Mouse (Mus musculus) cerebellum, postnatal 10 days (tissue): ENCODE data around the gene Pkp3.
A peak's percentile ranks its signal among the peaks of the same experiment; 100 is the strongest.
"Not testable (repeated sequence)": the region's sequence is repeated elsewhere in the genome, so short reads cannot be mapped to it uniquely, and the experiment has no call there.

Experiments
- DNase-seq, 2 experiments: peaks; one replicate each; pipeline ENCODE4 v3.0.0; 2021; ENCODE audit warnings: mixed read lengths in 2 of 2

The Pkp3 gene

DNA sequence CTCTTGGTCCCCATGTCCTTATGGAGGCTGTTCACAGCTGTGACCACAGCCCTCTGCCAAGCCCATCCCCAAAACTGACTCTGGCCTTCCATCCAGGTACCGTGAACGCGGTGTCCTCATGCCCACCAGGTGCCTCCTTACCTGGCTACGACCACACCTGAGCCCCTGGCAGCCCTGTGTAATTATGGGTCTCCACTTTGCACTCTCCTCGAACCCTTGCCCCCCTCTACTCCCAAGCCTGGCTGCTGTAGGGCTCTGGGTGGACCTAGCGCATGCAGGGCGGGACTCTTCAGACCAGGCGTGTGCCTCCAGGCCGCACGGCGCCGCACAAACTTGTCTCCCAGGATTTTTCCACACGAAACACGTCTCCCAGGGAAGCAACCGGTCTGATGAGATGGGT lies at the start of gene Pkp3:
Gene Pkp3 (plus strand): TSS at position 378 of the 400 bp plus-strand sequence.
- DNase-seq: no peak

DNA sequence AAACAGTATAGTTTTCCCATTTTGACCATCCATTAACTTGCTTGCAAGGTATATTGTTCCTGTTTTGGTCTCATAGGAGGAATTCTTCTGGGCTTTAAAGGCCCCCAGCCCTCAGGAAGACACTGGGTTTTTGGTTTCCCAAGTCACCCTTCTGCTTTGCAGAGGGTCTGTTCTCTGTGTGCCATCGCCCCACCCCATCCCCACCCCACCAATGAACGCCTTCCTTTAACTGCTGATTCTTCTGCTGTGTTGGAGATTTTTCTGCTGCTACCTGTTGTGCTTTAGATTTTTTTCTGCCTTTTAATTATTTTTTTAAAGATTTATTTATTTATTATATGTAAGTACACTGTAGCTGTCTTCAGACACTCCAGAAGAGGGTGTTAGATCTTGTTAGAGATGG lies 49.2 kb upstream of the Pkp3 start, which contains the start of gene Gm17387:
Gene Gm17387 (plus strand): TSS at position 301 of the 400 bp plus-strand sequence.
- no peak for DNase-seq

DNA sequence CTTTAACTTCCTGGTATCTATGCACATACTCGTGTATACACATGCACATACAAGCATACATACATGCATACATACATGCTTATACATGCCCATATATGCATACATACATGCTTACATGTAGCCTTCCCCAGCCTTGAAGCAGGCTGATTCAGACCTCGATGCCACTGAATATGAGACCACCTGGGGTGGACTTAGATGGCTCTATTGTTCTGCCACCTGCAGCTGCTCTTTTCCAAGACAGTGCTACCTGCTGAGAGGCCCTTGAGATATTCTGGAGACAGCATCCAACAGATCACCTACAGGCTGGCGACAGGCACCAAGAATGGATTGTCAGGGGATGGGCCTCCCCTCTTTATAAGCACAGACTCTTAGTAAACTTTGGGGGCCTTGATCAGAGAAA lies 47.6 kb upstream of the Pkp3 start:
- no peak for DNase-seq

DNA sequence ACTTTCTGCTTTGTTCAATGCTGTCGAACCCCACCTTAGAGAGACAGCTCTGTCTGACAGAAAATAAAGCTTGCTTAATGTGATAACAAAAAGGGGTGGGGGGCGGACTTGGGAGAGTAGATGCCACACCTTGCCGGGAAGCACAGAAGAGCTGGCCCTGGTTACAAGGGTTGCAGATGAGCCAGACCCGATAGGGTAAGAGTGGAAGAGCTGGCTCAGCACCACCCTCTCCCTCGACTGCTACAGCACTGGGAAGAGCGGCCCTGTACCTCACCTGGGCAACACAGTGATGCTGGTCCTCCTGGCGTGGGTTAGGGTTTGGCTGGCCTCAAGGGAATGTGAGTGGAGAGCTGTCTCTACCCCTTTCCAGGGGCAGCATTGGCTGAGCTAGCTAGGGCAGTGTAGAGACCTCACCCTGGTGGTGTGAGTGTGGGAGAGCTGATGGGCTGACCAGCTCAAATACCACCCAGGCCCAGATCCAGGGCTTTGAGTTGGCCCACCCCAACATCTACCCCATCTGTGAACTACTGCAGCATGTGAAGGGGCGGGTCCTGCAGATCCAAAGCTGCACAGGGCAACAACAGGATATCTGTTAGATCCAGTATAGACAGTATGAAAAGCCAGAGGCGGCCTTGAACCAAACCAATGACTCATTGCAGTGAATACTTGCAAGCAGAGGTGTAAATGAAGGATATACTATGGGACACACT lies 45.4 kb upstream of the Pkp3 start:
- DNase-seq: no peak

DNA sequence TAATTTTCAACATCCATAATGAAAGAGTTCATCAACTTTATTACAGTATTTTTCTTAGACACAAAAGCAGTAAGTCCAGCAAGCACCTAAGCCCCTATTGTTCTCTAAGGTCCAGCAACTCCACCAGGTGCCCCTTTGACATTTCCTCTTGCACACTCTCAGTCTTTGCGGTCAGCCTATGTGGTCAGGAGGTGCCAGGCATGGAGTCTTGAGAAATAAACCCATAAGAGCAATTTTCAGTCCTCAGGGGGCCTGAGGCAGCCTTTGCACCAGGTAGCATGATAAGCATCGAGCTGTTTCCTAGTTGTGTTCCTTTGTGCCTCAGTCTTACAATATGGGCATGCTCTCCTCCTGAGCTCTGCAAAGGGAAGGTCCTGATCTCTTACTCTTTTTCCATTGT lies 41.4 kb upstream of the Pkp3 start:
- DNase-seq: not testable (repeated sequence)

DNA sequence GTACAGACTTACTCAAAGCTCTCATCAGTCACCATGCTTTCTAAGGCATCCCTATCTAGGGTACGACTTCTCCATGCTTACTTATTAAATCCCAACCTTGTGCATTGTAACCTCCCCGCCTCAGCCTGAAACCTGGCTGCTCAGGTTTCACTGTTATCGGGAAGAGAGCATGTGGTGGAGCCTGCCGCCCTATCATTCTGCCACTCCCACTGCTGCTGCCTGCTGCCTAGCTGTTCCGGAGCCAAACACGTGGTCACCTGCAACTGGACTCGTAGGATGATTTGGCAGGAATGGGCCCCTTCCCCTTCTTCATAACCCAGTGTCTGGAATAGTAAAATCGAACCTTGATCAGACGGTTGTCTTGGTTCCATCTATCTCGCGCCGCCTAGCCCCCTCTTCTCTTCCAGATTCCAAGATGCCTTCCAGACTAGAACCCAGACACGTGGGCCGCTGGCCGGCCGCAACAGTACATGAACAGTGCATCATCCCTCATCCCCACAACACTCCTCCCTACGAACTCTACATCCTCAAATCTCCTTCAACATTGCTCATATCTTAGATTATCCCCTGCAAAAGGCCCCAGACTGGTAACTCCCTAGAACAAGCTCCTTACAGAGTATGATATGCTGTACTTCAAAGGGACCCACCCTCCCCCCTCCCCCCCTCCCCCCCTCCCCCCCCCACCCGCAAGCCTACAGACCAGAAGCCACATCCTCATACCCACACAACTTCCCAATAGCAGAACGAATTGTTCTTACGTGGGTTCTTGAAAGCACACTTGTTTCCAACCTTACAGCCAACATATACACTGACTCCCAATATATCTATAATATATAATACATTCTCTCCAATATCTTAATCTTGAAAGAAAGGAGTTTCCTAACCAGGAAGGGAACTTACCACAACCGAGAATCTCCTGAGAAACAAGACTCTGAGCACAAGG lies 39.7 kb upstream of the Pkp3 start:
- DNase-seq: no peak

DNA sequence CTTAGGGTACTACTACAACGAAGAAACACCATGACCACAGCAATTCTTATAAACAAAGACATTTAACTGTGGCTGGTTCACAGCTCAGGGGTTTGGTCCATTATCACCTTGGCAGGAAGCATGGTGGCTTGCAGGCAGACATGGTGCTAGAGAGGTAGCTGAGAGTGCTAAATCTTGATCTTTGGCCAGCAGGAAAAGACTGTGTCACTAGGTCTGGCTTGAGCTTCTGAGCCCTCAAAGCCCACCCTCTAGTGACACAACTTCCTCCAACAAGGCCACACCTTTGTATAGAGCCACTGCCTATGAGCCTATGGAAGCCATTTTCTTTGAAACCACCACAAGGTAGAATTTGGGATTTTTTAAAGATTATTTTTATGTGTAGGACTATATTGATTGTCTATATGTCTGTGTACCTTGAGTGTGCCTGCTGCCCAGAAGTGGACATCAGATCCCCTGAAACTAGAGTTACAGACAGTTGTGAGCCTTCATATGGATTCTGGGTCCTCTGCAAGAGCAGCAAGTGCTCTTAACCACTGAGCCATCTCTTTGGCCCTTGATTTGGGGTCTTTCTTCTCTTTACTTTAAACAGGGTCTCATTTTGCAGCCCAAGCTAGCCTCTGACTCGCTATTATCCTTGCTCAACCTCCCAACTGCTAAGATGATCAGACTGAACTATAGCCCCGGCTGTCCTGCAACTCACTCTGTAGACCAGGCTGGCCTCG lies 38.5 kb upstream of the Pkp3 start:
- no peak for DNase-seq

DNA sequence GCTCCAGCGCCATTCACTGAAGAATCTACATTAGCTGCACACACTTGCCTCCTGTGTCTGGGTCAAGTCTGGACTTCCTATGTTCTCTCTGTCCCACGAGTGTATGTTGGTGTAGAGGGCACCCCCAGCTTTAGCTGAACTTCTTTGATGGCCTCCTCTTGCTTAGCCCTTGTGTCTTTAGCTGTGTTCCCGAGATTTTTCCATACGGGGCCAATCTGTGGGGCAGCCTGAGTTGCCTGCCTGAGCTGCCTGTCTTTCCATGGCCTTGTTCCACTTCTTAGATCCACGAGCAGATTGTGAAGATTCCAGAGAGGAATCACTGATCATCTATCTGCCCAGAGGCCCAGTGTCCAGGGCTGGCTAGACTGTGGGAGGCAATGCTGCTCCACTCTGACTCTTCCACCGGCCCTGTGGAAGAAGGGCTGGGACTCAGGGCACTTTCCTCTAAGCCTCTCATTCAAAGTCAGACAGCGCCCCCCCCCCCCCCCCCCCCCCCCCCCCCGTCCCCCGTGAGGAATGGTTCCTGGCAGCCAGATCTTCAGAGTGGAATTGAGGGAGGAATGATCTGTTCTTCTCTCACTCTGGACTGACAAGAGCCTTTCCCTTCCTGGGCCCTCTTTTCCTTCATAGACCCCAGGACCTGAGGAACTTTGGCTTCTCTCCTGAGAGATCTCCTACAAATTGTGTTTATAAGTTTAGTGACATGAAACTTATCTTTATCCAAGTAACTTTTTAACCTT lies 37.0 kb upstream of the Pkp3 start:
- no peak for DNase-seq

DNA sequence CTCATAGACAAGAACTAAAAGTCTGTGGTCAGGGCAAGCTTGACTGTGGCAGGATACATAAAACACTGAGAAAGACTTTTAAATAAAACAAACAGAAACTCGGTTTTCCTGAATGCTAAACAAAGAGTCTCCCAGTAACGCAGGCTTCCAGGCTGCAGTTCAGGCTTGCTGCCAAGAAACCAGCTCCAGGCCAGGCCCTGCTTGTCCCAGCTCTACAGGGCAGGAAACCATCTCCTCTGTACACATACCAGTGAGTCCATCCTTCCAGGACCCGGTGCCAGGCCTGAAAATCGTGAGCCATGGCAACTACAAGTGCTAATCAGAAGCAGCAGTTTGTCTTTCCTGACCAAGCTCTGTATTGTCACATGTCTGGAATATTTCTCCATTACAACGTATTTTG lies 36.4 kb upstream of the Pkp3 start:
- DNase-seq: peak; percentile 75 to 85

DNA sequence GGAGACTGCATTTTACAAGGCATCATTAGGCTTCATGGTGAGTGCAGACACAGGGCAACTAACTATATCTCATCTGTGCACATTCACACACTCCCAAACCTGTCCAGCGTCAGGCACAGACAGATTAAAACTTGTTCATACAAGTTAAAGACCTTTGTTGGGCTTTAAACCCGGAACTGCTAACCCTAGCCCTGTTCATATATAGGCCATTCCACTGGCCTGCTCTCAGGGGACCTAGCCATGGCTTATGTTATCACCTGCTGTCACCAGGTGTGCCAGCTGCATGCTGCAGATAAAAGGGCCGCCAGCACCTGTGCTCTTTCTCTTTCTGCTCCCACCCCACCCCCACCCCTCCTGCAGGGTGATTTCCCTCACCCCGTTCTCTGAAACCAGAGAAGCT lies 35.5 kb upstream of the Pkp3 start:
- DNase-seq: no peak

DNA sequence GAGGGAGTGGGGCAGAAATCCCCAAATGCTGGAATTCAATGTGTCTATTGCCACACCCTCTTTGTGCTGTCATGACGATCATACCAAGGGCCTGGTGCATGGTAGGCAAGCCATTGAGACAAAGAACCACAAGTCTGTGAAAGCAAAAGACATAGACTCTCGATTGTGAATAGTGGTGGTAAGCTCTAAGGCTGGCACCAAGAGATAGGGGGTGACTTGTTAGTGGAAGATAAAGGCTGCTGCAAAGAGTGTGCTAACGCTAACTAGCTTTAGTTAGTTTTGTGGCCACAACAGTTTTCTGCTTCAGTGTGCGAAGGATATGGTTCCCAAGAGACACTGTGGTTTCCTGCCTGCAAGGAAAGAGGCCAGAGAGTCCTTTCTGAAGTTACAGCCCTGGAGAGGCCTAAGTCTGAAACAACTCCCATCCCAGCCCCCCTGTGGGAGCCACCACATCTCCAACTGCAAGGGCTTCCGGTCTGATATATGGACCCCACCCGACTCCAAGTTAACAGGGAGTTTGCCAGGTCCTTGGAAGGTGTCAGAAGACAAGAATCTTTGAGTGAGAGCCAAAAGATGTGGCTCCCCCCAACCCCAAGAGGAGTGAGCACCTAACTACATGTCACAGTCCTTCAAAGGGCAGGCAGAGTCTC lies 31.0 kb upstream of the Pkp3 start:
- DNase-seq: no peak

DNA sequence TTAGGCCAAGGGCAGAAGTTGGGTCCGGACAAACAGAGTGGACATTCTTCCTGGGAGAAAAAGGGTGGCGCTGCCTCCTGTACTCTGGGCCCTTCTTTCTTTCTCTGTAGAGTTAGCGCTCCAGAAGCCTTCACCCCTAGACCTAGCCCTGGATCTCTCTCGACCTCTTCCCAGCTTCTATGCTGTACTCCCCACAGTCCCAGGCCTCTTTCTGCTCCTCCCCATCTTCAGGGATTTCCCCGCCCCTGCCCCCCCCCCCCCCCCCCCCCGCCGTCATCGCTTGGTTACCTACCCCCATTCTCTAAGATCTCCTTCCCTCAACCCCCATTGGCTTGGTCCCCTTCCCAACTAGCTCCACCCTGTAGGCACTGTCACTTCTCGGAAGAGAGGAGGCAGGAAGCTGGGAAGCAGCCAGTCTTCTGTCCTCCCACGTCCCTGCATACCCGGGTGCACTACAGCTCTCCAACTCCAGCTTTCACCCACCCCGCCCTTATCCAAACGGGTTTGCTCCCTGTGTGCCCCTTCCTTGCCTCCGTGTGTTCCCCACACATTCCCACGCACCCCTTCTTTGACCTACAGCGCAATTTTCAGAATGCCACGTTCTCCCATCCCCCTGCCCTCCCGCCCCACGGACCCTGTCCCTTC lies 30.3 kb upstream of the Pkp3 start:
- DNase-seq: peak; percentile 78 to 80

DNA sequence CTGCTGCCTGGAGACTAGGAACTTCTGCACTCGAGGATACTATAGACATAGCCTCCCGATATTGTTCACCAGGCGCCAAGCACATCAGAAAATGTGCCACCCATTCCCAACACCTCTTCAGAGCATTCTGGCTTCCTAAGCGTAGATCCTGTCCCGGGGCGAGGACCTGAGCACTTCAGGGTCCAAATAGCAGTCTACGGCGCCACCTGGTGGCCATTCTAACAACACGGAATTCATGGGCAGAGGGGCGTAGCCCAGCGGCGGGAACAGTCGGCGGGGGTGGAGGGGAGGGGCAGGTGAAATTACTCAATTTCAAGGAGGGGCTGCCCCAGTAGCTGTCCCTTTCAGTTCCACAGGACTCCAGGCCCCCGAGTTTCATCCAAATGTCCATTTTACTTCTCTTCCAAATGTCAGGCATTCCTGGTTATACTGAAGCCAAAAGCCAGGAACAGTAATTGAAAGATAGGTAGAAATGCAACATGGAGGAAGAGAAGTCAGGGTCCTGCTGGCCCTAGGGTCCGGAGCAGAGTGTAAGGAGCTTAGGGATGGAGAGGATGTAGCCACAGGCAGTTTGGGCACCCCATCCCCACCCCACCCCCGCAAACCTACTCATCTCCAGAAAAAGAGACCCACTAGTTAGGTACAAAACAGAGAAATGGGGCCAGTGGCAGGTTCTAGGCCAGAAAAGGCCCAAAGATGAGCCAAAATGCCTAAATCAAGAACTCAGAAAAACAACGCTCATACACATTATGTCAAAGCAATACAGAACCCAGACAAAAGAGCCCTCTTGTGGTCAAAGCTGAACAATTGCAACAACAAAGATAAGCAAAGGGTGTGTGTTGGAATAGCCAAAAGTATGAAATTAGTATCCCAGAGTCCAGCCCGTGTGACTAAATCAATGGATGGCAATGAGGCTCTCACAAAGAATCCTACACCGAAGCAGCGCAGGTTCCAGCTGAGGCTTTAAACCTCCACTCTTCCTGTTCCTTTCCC lies 29.5 kb upstream of the Pkp3 start:
- DNase-seq: peak; percentile 96 to 97

DNA sequence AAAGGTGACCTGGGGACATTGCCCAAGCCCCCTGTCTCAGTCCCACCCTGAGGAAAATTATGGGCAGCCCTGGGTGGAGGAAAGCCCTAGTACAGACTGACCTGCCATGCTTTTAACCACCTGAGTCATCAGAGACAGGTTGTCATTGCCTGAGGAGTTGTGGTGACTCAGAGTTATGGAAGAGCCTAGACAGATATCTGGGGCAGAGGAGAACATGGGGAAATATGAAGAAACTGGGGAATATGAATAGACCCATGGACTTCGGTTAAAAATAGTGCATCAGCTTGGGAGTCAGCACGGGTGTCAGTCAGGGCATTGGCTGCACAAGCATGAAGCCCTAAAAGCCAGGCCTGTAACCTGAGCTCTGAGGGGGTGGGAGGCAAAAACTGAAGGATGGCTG lies 28.7 kb upstream of the Pkp3 start:
- no peak for DNase-seq

DNA sequence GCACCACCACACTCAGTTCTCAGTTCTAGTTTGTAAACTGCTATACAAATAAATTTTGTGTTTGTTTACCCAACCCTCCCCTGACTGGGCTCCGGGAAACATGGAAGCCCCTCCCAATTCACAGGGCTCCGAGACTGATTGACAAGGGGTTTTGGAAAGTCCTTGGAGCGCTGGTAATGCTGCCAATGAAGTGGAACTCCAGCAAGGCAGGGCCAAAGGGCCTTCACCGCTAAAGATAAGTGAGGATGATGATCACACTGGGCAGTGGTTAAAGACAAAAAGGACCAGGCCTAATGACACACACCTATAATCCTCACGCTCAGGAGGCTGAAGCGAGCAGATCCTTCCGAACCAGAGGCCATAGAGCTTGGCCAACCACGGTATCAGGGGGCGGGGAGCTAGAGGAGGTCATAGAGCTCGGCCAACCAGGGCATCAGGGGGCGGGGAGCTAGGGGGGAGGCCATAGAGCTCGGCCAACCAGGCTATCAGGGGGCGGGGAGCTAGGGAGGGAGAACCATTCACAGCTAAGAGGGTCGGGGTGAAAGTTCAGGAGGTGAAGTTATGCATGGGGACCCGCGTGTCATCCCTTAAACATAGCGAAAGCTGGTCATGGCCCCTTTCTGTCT lies 26.8 kb upstream of the Pkp3 start:
- no peak for DNase-seq

DNA sequence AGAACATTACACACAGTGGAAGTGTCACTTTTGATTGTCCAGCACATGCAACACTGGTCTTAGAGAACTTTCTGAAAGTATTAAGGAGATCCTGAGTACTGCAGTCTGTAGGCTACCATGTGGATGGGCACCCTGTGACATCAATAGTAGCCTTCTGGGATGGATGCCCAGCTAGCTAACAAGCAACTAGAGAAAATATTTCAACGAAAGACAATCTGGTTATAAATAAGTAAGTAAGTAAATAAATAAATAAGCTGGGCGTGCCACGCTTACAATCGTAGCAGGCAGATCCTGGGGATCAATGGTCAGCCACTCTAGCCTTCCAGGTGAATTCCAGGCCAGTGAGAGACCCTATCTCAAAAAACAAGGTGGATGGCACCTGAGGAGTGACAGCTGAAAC lies 26.0 kb upstream of the Pkp3 start:
- no peak for DNase-seq

DNA sequence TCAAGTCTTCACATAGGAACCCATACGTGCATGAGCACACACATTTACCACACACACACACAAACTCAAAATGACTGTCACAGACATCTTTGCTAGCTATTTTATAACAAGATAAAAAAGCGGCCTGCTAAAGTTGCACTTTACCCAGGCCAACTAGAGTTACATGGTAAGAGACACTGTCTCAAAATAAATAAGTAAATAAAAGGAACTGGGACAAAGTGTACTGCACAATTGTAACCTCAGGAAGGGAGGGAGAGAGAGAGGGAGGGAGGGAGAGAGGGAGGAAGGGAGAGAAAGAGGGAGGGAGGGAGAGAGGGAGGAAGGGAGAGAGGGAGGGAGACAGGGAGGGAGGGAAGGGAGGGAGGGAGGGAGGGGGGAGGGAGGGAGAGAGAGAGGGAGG lies 25.6 kb upstream of the Pkp3 start:
- no peak for DNase-seq

DNA sequence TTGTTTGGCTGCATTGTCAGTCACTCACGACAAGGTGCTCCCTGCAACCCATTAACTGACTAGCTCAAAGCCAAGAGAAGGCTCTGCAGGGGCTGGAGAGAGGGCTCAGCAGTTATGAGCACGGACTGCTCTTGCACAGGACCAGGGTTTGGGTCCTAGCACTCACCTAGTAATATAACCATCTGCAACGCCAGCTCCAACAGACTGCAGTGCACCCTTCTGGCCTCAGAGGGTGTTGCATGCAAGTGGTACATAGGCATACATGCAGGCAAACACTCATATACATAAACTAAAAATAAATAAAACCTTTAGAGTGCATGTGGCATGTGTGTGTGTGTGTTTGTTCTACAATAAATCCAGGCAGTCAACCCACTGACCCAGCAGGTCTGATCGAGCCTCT lies 22.2 kb upstream of the Pkp3 start:
- DNase-seq: no peak

DNA sequence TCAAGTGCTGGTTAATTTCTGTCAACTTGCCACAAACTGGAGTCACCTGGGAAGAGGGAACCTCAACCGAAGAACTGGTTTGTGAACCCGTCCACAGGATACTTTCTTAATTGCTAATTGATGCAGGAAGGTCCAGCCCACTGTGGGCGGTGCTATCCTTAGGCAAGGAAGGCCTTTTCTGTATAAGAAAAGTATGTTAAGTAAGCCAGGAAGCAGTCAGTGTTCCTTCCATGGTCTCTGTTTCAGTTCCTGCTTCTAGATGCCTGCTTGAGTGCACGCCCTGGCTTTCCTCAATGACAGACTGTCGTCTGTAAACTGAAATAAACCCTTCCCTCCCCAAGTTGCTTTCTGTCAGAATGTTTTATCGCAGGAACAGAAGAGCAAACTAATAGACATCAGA lies 21.0 kb upstream of the Pkp3 start:
- DNase-seq: no peak

DNA sequence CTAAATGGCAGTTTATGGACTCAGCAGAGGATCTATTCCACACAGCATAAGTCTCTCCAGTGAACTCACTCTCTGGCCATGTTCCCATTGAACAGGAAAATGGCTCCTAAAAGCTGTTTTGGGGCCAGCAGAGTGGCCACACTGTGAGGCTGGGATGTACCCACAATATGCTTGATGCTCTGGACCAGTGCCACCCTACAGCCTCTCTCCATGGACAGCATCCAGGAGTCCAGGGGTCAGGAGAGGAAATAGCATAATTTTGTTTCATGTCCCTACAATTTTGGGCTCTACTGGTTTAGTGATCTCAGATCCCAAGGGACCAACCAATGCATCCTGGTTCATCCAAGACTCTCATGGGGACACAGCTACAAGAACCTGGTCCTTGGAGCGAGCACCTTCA lies 20.5 kb upstream of the Pkp3 start:
- peak in 1 of 2 experiments; percentile 43 for DNase-seq
